Mouse (Mus musculus) heart, postnatal 10 days (tissue): Measurements from ENCODE around the gene Slc1a2. TPM values are rescaled to one million over a fixed set of nuclear protein-coding genes. Genes with fewer than 3 reads are reported as not detected.
A peak's percentile ranks its signal among the peaks of the same experiment; 100 is the strongest.

ENCODE experiments used
- DNase-seq, 2 experiments: peaks; one replicate each; pipeline ENCODE4 v3.0.0; 2021
- intact Hi-C: fragments of 180-260 bp; cut with DNase I; formaldehyde crosslinking; loops from one replicate; pipeline ENCODE4 v1.15.1; 2025
- total RNA-seq, 2 experiments: library from RNA; stranded (reverse); gene quantifications; 2 replicates each; pipeline ENCODE4 v1.2.3; 2021

Gene Slc1a2
- total RNA-seq, 2 experiments from 2014 or later, result 0.20 to 0.26 TPM

DNA sequence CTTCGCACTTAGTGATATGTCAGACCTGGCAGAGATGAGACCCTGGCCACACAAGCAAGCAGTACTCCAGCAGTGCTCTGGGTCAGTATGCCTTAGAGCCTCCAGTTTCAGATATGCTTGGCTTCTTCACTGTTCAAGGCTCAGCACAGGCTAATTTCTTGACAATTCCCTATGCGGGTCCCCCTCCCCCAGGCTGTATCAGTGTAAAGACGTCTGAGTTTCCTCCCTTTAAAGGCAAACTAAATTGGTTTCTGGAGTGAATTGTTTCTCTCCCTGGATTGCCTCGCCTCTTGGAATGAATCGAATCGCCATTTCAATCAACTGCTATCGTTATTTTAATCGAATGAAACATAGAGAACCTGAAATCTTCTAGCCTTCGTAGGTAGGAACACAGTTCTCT, 4.5 kb downstream of the Slc1a2 start:
- DNase-seq, result no peak
- intact Hi-C loops, result no loop called here

DNA sequence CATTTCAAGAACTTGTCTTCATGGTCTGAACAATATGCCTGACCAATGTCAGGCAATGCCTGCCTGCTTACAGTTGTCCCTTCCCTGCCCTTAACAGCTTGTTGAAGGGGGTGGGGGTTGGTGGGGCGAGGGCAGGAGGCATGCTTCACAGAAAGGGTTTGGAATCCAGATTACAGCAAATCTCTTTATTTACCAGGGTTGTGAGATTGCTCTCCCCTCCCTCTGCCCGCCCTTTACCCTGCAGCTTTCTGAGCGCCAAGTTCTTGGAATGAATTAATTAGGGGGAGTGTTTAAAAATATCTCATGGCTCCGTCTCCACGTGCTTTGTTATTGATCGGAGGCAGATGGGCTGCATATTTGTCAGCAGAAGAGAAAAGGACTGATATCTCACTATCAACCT, 4.9 kb downstream of the Slc1a2 start:
- no peak for DNase-seq
- intact Hi-C loops, result no loop called here

DNA sequence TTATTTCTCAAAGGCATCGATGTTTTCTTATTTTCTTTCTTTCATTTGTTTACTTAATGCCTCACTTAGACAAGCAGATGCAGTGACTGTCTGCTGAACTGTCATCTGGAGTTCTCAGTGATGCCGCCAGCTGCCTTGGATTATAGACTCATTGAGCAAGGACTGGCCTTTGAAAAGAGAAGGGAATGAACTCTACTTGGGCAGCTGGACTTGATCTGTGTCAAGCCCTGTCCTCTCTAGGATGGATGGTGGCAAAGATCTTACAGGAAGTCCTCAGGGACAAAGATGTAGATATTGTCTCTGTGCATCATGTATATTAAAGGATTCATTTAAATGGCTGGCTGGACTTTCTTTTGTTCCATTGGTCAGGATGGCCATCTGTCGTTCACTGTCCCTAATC, 5.4 kb downstream of the Slc1a2 start:
- DNase-seq, result no peak
- intact Hi-C loops, result no loop called here

DNA sequence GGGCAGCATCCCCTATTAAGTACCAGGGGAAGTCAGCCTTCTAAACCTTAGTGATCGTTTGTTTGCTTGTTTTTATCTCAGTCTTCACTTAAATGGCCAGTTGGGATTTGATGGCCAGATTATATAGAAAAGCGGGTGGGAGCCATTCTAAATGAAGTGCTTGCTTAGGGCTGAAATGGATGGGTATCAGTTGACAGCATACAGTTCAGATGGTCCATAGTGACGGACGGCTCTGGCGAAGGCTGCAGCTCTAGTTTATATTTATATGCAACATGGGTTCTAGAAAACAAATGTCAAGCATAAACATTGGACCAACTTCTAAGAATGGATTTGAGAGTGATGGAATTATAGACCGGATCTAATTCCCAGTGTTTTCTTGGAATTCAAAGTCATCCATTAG, 9.5 kb downstream of the Slc1a2 start:
- intact Hi-C loops, result no loop called here
- DNase-seq, result no peak

DNA sequence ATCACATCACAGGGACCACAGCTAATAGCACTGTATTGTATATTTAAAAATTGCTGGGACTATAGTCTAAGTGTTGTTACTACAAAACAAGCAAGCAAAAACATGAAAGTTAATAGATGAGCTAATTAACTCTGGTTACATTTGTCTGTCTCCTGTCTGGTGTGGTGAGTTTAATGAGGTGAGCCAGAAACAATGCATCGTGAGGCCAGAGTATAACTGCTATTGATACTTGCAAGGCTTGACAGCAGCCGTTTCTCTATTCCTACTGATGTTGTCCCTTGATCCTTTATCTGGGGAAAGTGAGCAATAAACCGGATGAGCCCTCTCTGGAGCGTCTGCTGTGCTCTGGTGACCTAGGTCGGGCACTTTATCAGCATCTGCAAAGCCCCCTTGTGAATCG, 11.1 kb downstream of the Slc1a2 start:
- DNase-seq, result no peak
- intact Hi-C loops, result no loop called here

DNA sequence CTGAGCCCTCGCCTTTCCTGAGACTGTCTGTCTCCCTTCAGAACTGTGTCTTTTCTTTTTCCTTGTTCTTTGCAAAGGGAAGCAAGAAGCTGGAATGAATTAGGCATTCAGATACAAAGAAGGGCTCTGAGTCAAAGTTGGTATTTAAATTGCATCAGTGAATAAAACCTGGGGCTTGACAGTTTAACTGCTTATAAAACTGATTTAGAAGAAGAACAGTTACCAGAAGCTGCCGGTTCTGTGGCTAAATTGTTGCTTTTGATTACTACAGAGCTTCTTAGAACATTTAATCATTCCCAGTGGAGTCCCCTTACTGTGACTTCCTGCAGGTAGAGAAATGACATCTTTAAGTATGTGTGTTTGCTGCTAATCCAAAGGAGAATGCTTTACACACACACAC, 16.1 kb downstream of the Slc1a2 start:
- DNase-seq, result no peak
- intact Hi-C loops, result loop anchor here (5.0 kb wide), 1 partner anchor 82 kb away; no protein-coding TSS in a partner anchor

DNA sequence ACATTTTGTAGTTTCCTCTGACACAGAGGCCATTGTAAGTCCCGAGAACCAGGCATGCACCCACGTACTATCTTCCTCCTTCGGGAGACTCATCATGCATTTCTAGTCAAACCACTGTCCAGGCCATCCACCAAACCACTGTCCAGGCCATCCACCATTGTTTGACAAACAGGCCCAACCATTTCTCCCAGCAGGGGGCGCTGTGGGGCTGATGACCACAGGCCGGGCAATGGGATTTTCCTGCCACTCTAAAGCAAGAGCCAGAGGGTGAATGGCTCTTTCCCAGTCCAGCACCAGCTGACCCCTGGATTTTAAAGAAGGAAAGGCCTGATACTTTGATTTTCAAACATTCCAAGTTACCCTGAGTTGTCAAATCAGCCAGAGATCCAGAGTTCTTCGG, 16.8 kb downstream of the Slc1a2 start:
- DNase-seq, result peak; percentile 20 to 59
- intact Hi-C loops, result no loop called here

DNA sequence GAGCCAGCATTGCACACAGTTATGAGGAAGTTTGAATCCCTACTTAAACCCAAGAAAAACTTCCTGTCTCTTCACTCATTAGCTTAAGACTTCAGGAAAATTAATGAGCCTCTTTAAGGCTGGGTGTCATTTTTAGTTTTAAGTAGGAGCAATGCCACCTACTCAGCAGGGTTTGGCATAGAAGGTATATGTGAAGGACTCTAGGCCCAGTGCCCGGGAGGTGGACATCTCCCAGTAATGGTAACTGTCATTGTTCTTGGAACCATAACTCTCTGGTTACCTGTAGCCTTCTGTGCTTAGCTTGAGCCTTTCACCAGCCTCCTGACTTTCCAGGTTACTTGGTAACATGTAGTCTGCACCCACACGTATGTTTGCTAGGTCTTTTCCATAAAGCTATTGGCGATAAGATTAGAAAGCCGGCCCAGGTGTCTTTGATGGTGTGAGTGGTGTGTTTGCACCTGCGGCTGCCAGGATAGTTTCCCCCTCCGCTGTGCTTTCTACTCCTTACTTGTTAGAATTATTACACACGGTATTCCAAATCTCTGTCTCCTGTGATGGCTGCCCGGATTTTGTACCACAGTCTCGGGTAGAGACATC, 18.4 kb downstream of the Slc1a2 start:
- intact Hi-C loops, result no loop called here
- no peak for DNase-seq

DNA sequence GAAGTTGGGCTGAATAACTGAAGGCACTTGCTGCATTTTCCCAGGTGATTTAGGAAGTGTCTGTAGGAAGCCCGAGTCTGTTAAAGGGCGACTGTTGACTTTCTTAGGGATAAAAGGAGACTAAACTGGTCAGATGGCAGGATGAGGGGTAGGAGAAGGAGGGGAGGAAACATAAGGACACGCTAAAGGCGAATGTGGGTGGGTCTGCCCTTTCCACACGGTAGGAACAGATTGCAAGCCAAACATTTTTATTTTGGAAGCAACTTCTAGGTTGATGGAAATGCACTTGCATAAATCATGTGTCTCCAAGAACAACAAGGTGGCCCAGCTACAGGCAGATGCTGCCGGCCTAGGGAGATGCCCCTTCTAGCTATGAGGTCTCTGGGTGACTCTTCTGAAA, 18.9 kb downstream of the Slc1a2 start:
- DNase-seq, result no peak
- intact Hi-C loops, result no loop called here

DNA sequence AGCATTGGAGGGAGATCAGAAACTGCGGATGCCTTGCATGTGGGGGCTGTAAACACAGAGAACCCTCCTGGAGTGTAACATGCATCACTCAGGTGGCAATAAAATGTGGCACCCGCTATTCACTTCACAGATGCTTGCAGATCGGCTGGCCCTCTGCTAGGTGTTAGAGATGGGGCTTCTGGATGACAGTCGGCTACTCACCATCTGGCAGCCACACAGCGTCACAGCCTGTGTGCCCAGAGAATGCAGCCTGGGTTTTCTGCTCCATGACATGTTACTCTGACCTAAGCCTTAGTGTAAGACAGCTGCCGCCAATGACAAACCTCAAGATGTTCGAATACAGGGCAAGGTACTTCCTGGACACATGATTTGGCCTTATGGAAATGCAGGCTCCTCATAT, 22.9 kb downstream of the Slc1a2 start:
- DNase-seq, result no peak
- intact Hi-C loops, result loop anchor here (5.0 to 10.0 kb wide), 3 partner anchors 121 to 743 kb away; no protein-coding TSS in a partner anchor

DNA sequence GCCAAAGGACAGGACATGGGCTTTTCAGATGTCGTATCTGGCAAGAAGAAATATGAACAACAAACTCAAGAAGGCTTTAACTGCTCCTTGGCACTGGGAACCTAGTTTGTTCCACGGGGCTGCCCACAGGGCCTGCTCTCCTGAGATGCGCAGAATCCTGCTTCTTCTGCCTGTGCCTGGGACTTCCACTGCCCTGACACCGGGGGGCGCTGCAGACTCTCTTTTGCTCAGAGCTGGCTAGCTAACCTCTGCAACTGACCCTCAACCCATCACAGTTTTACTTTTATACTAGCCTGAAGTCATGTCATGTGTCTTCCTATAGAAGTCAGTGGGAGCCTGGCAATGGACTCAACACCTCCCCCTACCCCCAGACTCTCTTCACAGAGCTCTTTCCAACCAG, 23.7 kb downstream of the Slc1a2 start:
- peak; percentile 38 to 72 for DNase-seq
- intact Hi-C loops, result loop anchor here (1.0 to 10.0 kb wide), 4 partner anchors 120 to 743 kb away; no protein-coding TSS in a partner anchor

DNA sequence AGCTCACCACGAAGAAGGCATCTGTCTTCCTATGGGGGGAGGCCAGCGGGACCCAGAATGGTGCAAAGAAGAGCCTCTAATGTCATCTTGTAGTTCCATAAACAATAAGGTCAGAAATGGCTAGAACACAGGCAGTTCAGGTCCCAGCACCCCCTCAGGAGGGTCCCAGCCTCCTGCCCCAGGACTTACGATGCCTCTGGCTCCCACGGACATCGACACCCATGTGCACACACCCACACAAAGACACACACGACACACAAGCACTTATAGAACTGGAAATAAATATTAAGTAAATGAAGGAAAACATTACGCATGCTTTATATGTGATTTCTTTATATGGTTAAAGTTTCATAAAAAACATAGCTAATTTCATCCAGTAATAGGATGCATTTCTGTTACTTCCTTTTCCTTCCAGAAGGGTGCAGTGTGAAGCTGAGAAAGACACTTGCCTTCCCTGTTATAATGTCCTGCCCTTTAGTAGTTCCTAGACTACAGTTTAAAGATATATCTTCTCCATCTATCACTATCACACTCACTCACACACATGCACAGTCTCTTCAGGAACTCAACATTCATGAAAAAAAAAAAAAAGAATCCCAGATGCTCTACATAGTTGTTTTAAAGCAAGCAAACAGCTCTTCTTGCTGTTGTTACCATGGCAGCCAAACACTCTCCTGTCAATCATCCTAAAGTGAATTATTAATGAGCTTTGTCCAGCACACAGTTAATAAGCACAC, 27.1 kb downstream of the Slc1a2 start:
- intact Hi-C loops, result loop anchor here (2.0 to 10.0 kb wide), 4 partner anchors 67 to 739 kb away; no protein-coding TSS in a partner anchor
- peak; percentile 20 to 50 for DNase-seq

DNA sequence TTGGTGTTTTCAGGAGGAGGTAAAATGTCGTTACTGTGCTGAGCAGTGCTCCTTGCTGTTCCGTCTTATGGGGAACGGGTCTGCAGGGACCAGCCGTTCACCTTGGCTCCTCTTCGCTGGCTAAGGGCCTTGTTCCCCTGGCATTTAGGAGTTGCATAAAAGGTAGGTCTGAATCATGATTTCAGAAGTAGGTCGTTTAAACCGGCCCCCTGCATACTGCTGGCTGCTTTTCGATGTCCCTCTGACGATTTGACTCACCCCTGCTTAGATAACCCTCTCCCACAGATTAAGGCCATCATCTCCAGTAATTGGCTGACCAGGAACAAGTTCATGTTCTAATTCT, 27.6 kb downstream of the Slc1a2 start:
- no peak for DNase-seq
- intact Hi-C loops, result loop anchor here (2.0 to 10.0 kb wide), 3 partner anchors 66 to 739 kb away; no protein-coding TSS in a partner anchor

DNA sequence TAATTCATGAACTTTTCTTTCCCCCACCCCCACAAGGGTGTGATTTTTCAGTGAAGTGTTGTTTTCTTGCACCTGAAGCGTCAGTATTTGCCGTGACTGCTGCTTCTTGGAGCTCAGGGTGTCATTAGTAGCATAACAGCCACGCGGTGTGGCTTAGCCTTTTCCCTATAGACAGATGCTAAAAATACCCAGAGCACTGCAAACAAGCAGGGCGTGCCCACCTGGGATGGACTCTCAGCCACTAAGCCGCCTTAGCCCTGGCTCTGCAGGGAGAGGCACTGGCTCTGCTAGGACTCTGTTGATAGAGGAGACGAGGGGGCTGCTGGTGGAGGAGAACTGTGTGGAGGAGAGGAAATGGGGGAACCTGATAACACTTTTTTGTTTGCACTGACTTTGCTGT, 35.1 kb downstream of the Slc1a2 start:
- peak in 1 of 2 experiments; percentile 3 for DNase-seq
- intact Hi-C loops, result no loop called here

DNA sequence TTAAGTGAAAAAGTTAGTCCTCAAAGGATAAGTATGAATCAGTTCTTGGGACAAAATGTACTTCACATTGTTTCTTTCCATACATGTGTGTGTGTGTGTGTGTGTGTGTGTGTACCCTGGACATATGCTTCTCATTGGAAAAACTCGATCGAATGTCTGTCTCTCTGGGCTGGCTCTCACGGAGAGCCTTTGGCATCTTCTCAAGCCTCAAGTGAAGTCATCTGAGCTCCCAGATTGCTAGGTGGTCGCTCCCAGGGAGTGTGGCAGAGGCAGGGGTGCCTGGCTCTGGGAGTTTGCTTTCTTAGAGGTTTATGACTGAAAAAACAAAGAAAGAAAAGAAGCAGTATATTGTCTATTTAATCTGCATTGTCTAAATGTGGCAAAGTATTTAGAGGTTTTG, 36.3 kb downstream of the Slc1a2 start:
- DNase-seq, result no peak
- intact Hi-C loops, result no loop called here

DNA sequence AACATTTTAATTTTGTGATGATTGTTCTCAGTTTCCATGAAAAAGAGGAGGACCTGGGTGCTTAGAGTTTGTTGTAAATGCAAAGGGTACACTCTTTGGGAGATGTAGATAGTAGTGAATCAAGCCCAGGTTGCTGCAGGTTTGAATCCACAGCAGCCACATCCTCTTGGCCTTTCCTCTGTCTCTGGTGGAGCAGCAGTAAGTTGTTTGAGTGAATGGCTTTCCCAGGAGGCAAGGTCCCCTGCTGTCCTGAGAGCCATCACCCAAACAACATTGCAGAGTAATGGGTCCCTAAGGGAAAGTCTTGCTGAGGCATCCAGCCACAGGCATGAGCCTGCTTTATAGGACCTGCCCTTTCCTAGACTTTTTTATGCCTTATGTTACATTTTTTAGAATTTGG, 37.1 kb downstream of the Slc1a2 start:
- DNase-seq, result no peak
- intact Hi-C loops, result no loop called here

DNA sequence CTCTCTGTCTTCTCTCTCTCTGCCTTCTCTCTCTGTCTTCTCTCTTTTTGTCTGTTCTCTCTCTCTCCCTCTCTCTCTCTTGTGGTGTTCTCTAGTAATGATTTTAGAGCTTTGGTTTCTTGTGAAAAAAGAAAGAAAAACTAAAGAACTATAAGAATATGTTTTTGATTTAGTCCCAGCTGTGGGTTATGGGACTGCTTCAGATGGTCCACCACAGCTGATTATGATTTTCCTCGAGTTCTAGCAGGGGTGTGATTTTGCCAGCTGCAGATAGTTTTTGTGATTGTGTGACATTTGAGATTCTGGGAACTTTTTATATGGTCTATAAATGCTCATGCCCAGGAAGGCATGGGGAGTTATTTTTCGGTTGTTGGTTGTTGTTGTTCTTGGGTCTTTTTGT, 39.3 kb downstream of the Slc1a2 start:
- intact Hi-C loops, result no loop called here
- DNase-seq, result no peak

DNA sequence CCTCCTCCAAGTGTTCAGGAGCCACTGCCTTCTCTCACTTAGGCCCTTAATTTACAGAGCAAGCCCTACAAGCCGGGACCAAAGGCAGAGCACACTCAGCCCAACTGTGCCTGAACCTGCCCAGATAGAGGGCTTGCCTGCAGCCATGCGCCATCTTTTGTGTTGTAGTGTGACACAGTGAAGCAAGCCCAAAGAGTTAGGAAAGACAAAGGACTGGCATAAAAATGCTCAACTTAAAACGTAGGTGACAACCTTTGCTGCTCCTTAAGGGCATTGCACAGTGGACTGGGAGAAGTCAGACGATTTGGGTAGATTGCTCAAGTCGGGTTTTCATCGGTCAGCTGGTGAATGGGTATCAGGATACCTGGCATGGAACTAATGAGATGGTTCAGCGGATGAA, 41.5 kb downstream of the Slc1a2 start:
- intact Hi-C loops, result no loop called here

DNA sequence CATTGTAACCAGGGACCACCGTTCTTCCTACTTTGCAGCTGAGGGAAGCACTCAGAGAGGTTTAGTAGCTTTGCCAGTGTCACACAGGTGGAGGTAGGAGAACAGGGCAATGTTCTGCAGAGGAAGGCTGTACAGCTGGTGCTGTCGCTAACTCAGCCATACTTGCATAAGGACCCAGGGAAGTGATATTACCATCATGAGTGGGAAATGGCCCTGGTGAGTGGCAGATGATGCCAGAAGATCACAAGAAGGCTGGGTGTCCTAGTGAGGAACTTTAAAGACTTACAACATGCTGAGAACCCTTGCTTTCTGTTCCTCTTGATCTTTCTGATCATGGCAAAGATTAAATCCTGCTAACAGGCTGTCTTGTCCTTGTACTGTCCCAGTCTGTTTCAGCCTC, 42.2 kb downstream of the Slc1a2 start:
- intact Hi-C loops, result no loop called here
- no peak for DNase-seq

More for the DNA sequence above, 41.5 kb downstream of the Slc1a2 start:
- DNase-seq, result no peak

DNA sequence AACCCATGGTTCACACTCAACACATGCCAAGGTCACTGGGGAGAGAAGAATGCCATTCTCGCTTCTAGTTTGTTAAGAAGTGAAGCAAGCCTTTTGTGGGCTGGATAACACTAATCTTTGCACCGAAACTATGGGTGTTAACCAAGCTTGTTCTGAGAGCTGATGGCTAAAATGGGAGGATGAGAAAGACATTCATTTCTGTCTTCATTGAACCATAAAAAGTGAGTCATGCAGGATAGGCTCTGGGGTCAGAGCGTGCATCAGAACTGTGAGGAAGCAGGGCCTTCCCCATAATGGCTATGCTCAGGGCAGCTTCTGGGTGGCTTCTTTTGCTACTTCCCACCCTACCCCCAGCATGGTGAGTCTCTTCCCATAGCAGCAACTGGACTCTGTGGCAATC, 42.9 kb downstream of the Slc1a2 start:
- no peak for DNase-seq
- intact Hi-C loops, result no loop called here

DNA sequence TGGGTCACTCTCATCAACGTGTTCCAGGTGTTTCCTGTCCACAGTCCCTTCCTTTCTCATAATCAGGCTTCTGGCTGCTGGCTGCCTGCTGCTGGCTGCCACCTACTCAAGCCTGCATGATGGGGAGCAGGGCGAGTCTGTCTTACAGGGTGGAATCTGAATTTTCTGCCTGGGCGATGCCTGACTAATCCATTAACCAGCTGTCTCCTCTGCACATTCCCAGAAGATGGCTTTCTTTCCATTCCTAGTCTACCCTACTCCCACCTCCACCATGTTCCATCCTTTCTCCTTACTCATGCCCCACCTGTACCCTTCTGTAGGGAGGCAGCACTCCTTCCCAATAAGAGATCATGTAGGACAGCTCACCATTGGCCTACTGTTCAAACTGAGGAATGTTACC, 45.1 kb downstream of the Slc1a2 start:
- no peak for DNase-seq
- intact Hi-C loops, result no loop called here

DNA sequence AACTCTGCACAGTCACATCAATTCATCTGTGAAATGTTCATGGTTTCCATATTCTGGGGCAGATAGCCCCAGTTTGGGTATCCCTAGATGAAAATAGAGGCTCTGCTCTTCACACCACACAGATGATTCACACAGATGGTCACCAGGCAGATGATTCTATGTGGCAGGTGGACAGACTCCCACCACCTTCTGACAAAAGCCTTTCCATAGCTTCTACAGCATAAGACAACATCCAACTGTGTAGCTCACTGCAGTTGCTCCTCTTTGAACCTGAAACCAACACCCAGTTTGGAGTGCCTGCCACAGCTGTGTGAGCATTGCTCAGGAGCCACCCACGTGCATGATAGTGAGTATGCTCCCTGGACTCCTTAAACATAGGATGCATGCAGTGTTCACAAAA, 46.3 kb downstream of the Slc1a2 start:
- intact Hi-C loops, result no loop called here
- DNase-seq, result no peak

DNA sequence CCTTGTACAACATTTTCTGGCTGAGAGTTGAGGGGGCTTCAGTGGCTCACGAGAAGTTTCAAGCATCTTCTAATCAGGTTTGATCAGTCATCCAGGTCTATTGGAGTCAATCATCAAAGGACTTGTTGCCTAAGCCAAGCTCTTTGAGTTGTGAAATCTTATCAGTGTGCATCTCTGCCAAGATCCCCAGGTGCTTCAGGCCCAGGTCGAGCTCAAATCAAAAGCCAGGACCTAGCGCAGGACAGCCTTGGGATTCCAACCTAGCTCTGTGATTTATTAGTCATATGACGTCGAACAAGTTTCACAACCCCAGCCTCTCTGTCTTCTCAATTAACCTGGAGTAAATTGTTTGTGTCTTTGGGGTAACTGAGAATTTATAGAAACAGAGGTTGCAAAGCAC, 53.1 kb downstream of the Slc1a2 start:
- intact Hi-C loops, result no loop called here
- DNase-seq, result no peak
